Mouse (Mus musculus): ENCODE measurements around the gene Rasal3. TPM values are rescaled to one million over a fixed set of nuclear protein-coding genes. Genes with fewer than 3 reads are reported as not detected.
A peak's percentile ranks its signal among the peaks of the same experiment; 100 is the strongest.

Gene Rasal3
- polyA plus RNA-seq, 1 experiment, result 31.3 TPM

GRCm38 (mm10) chr17:32431972-32432371, 28.6 kb upstream of the Rasal3 start:
- no peak for TF ChIP-seq CTCF (IDR thresholded peaks at IDR 0.05; ENCODE audit: low read depth, low read length)
- no peak for TF ChIP-seq POLR2A (IDR thresholded peaks at IDR 0.05; ENCODE audit: borderline replicate concordance, low read depth, low read length)
- no peak overlapping the region for H3K4me3 ChIP-seq (ENCODE audit: insufficient read depth, low read length)

GRCm38 (mm10) chr17:32426610-32427009, 23.2 kb upstream of the Rasal3 start:
- no peak for TF ChIP-seq POLR2A (IDR thresholded peaks at IDR 0.05; ENCODE audit: borderline replicate concordance, low read depth, low read length)
- TF ChIP-seq CTCF (IDR thresholded peaks at IDR 0.05; ENCODE audit: low read depth, low read length), result no peak
- Histone ChIP-seq H3K27ac (ENCODE audit: insufficient read depth, low read depth, low read length) (no peak overlapping the region), H3K4me1 (ENCODE audit: control insufficient read depth, insufficient read depth, low read length) (no peaks in the 10 kb centered on the region), H3K4me3 (ENCODE audit: insufficient read depth, low read length) (no peak overlapping the region)

More at GRCm38 (mm10) chr17:32431972-32432371, 28.6 kb upstream of the Rasal3 start:
- Histone ChIP-seq H3K4me1 (ENCODE audit: control insufficient read depth, insufficient read depth, low read length) (no peaks in the 10 kb centered on the region), H3K27ac (ENCODE audit: insufficient read depth, low read depth, low read length) (no peak overlapping the region)

- no peaks in the 10 kb centered on the region for H3K4me1 ChIP-seq (ENCODE audit: control insufficient read depth, insufficient read depth, low read length)
- H3K27ac ChIP-seq (ENCODE audit: insufficient read depth, low read depth, low read length), result no peak within 1 kb of the TSS
- TF ChIP-seq POLR2A (IDR thresholded peaks at IDR 0.05; ENCODE audit: borderline replicate concordance, low read depth, low read length) (no peak), CTCF (IDR thresholded peaks at IDR 0.05; ENCODE audit: low read depth, low read length) (no peak)
- H3K4me3 ChIP-seq (ENCODE audit: insufficient read depth, low read length), result no peak within 1 kb of the TSS
Observed at GRCm38 (mm10) chr17:32424034-32424433, 20.7 kb upstream of the Rasal3 start, which contains the start of gene Pglyrp2. Pglyrp2 (minus strand) TSS chr17:32424167.

GRCm38 (mm10) chr17:32420781-32421180, 17.4 kb upstream of the Rasal3 start:
- no peak overlapping the region for H3K27ac ChIP-seq (ENCODE audit: insufficient read depth, low read depth, low read length)
- no peaks in the 10 kb centered on the region for H3K4me1 ChIP-seq (ENCODE audit: control insufficient read depth, insufficient read depth, low read length)
- TF ChIP-seq POLR2A (IDR thresholded peaks at IDR 0.05; ENCODE audit: borderline replicate concordance, low read depth, low read length), result no peak
- TF ChIP-seq CTCF (IDR thresholded peaks at IDR 0.05; ENCODE audit: low read depth, low read length), result no peak
- no peak overlapping the region for H3K4me3 ChIP-seq (ENCODE audit: insufficient read depth, low read length)

GRCm38 (mm10) chr17:32419989-32420388, 16.6 kb upstream of the Rasal3 start:
- TF ChIP-seq CTCF (IDR thresholded peaks at IDR 0.05; ENCODE audit: low read depth, low read length) (no peak), POLR2A (IDR thresholded peaks at IDR 0.05; ENCODE audit: borderline replicate concordance, low read depth, low read length) (no peak)
- H3K4me3 ChIP-seq (ENCODE audit: insufficient read depth, low read length), result no peak overlapping the region

GRCm38 (mm10) chr17:32416771-32417170, 13.4 kb upstream of the Rasal3 start:
- no peak overlapping the region for H3K4me3 ChIP-seq (ENCODE audit: insufficient read depth, low read length)
- TF ChIP-seq POLR2A (IDR thresholded peaks at IDR 0.05; ENCODE audit: borderline replicate concordance, low read depth, low read length) (no peak), CTCF (IDR thresholded peaks at IDR 0.05; ENCODE audit: low read depth, low read length) (no peak)
- no peak overlapping the region for H3K27ac ChIP-seq (ENCODE audit: insufficient read depth, low read depth, low read length)
- no peaks in the 10 kb centered on the region for H3K4me1 ChIP-seq (ENCODE audit: control insufficient read depth, insufficient read depth, low read length)

More at GRCm38 (mm10) chr17:32419989-32420388, 16.6 kb upstream of the Rasal3 start:
- Histone ChIP-seq H3K4me1 (ENCODE audit: control insufficient read depth, insufficient read depth, low read length) (no peaks in the 10 kb centered on the region), H3K27ac (ENCODE audit: insufficient read depth, low read depth, low read length) (no peak overlapping the region)

- no peak overlapping the region for H3K4me3 ChIP-seq (ENCODE audit: insufficient read depth, low read length)
- no peak overlapping the region for H3K27ac ChIP-seq (ENCODE audit: insufficient read depth, low read depth, low read length)
- no peaks in the 10 kb centered on the region for H3K4me1 ChIP-seq (ENCODE audit: control insufficient read depth, insufficient read depth, low read length)
- TF ChIP-seq CTCF (IDR thresholded peaks at IDR 0.05; ENCODE audit: low read depth, low read length) (no peak), POLR2A (IDR thresholded peaks at IDR 0.05; ENCODE audit: borderline replicate concordance, low read depth, low read length) (no peak)
Observed at GRCm38 (mm10) chr17:32415417-32416020, 12.1 kb upstream of the Rasal3 start.

- no peak overlapping the region for H3K27ac ChIP-seq (ENCODE audit: insufficient read depth, low read depth, low read length)
- H3K4me1 ChIP-seq (ENCODE audit: control insufficient read depth, insufficient read depth, low read length), result no peaks in the 10 kb centered on the region
- no peak overlapping the region for H3K4me3 ChIP-seq (ENCODE audit: insufficient read depth, low read length)
- TF ChIP-seq CTCF (IDR thresholded peaks at IDR 0.05; ENCODE audit: low read depth, low read length) (no peak), POLR2A (IDR thresholded peaks at IDR 0.05; ENCODE audit: borderline replicate concordance, low read depth, low read length) (no peak)
Observed at GRCm38 (mm10) chr17:32411898-32412297, 8.5 kb upstream of the Rasal3 start.

- Histone ChIP-seq H3K27ac (ENCODE audit: insufficient read depth, low read depth, low read length) (peak overlapping the region; percentile 37), H3K4me1 (ENCODE audit: control insufficient read depth, insufficient read depth, low read length) (peaks cover 18% of the 10 kb centered on the region), H3K4me3 (ENCODE audit: insufficient read depth, low read length) (peak overlapping the region; percentile 67)
- no peak for TF ChIP-seq POLR2A (IDR thresholded peaks at IDR 0.05; ENCODE audit: borderline replicate concordance, low read depth, low read length)
- TF ChIP-seq CTCF (IDR thresholded peaks at IDR 0.05; ENCODE audit: low read depth, low read length), result no peak
Observed at GRCm38 (mm10) chr17:32402779-32403157, 615 bp downstream of the Rasal3 start.

- TF ChIP-seq CTCF (IDR thresholded peaks at IDR 0.05; ENCODE audit: low read depth, low read length) (no peak), POLR2A (IDR thresholded peaks at IDR 0.05; ENCODE audit: borderline replicate concordance, low read depth, low read length) (no peak)
- Histone ChIP-seq H3K4me3 (ENCODE audit: insufficient read depth, low read length) (peak overlapping the region; percentile 67), H3K27ac (ENCODE audit: insufficient read depth, low read depth, low read length) (no peak overlapping the region), H3K4me1 (ENCODE audit: control insufficient read depth, insufficient read depth, low read length) (peaks cover 18% of the 10 kb centered on the region)
Observed at GRCm38 (mm10) chr17:32402011-32402778, 1.2 kb downstream of the Rasal3 start.
